ENCODE assay signal across 8 mouse cellular contexts in the genomic region with DNA sequence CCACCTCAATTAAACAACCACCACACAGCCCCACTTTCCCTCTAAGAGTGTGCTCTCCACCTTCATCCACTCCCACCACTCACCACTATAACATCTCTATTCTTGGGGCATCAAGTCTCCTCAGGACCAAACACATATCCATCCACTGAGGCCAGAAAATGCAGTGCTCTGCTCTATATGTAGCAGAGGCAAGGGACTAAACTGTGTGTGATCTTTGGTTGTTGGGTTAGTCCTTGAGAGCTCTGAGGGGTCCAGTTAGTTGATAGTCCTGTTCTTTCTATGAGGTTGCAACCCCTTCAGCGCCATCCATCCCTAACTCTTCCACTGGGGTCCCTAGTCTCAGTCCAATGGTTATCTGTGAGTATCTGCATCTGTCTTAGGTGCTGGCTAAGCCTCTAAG. TPM values are rescaled to one million over a fixed set of nuclear protein-coding genes. Genes with fewer than 3 reads are reported as not detected.
DNase-seq lines count a peak whose midpoint lies in the region; ATAC-seq lines count a peak whose summit lies in the region.

No protein-coding gene starts in this region.

- H3K9me3 ChIP-seq in embryonic facial prominence, embryonic 11.5 days (replicated peaks; ENCODE audit: control insufficient read depth, low read length): no peaks in the 10 kb centered on the region
- H3K9me3 ChIP-seq in hindbrain, embryonic 16.5 days (ENCODE audit: control insufficient read depth, low read length): no peaks in the 10 kb centered on the region

- H3K27ac ChIP-seq in embryonic facial prominence, embryonic 11.5 days (replicated peaks; ENCODE audit: low read depth, low read length): no peak overlapping the region
- no peak overlapping the region for H3K27ac ChIP-seq in hindbrain, embryonic 16.5 days (ENCODE audit: low read depth, low read length)

- H3K4me1 ChIP-seq in embryonic facial prominence, embryonic 11.5 days (ENCODE audit: control insufficient read depth, insufficient read depth, low read length): no peaks in the 10 kb centered on the region
- no peaks in the 10 kb centered on the region for H3K4me1 ChIP-seq in hindbrain, embryonic 16.5 days (ENCODE audit: control insufficient read depth, insufficient read depth, low read depth, low read length)

- peak; percentile 10 to 16 for DNase-seq in gastrocnemius, postnatal 4 days (ENCODE audit: low spot score in 2 of 2)
- no peak for DNase-seq in gastrocnemius, adult 18-20 months (ENCODE audit: low spot score)
- DNase-seq in 416B (ENCODE audit: low read depth): peak; percentile 21
- peak; percentile 2 for DNase-seq in embryonic facial prominence, embryonic 11.5 days (ENCODE audit: low spot score)
- DNase-seq in spleen, postnatal 10 days (ENCODE audit: low spot score in 2 of 2): no peak
- no peak for DNase-seq in layer of hippocampus, adult 9-11 months

- no peaks in the 10 kb centered on the region for H3K27me3 ChIP-seq in embryonic facial prominence, embryonic 11.5 days (ENCODE audit: control insufficient read depth, insufficient read depth, low read length)
- H3K27me3 ChIP-seq in hindbrain, embryonic 16.5 days (replicated peaks; ENCODE audit: control insufficient read depth, insufficient read depth, low read length): no peaks in the 10 kb centered on the region

- peak; percentile 82 for ATAC-seq in embryonic facial prominence, embryonic 11.5 days (replicated peaks; ENCODE audit: insufficient number of reproducible peaks, low FRiP score, low TSS enrichment, low read depth)
- ATAC-seq in hindbrain, embryonic 16.5 days: peak; percentile 79
- peak; percentile 56; the same call in 1 of the 2 replicates for ATAC-seq in megakaryocyte-erythroid progenitor cell, adult 5-6 weeks (replicated peaks; ENCODE audit: low FRiP score, low TSS enrichment, poor library complexity, severe bottlenecking)

- WGBS in embryonic facial prominence, embryonic 11.5 days: 60% methylated on average over 1 of the region's 1 CpGs
- WGBS in hindbrain, embryonic 16.5 days: 75% methylated on average over 1 of the region's 1 CpGs

- H3K4me3 ChIP-seq in embryonic facial prominence, embryonic 11.5 days (ENCODE audit: low read depth, low read length): no peak overlapping the region
- no peak overlapping the region for H3K4me3 ChIP-seq in hindbrain, embryonic 16.5 days (ENCODE audit: low read length)

- H3K4me2 ChIP-seq in embryonic facial prominence, embryonic 11.5 days (ENCODE audit: low read depth, low read length): no peak overlapping the region
- H3K4me2 ChIP-seq in hindbrain, embryonic 16.5 days (ENCODE audit: low read length): no peak overlapping the region

- no peak overlapping the region for H3K9ac ChIP-seq in embryonic facial prominence, embryonic 11.5 days (replicated peaks; ENCODE audit: low read length)
- no peak overlapping the region for H3K9ac ChIP-seq in hindbrain, embryonic 16.5 days (ENCODE audit: low read depth, low read length)

- H3K36me3 ChIP-seq in embryonic facial prominence, embryonic 11.5 days (replicated peaks; ENCODE audit: control insufficient read depth, insufficient read depth, low read depth, low read length): no peaks in the 10 kb centered on the region
- H3K36me3 ChIP-seq in hindbrain, embryonic 16.5 days (ENCODE audit: control insufficient read depth, insufficient read depth, low read length): no peaks in the 10 kb centered on the region

RNA-seq across cellular contexts. Expression of a gene that starts 0.7 kb away (rescaled TPM):
- total RNA-seq in gastrocnemius, postnatal 4 days (2021): not detected
- not detected for total RNA-seq in gastrocnemius, adult 18-20 months (2021)
- polyA plus RNA-seq in embryonic facial prominence, embryonic 11.5 days (2014; fragmentation: Nextera tagmentation; extraction: Ambion mirVana): not detected in 2 replicates
- polyA plus RNA-seq in hindbrain, embryonic 16.5 days (2015; fragmentation: Nextera tagmentation; extraction: Ambion mirVana): not detected in 2 replicates
- not detected in 2 replicates for total RNA-seq in megakaryocyte-erythroid progenitor cell, adult 5-6 weeks (2014; fragmentation: Nextera tagmentation)
- total RNA-seq in megakaryocyte-erythroid progenitor cell, adult 5-6 weeks (2017): not detected in 2 replicates

Comparison
In these comparisons a context has a peak if more than half of its experiments do, and no peak if none do; other contexts are left out.
1. DNase-seq: peak in gastrocnemius, postnatal 4 days (2 of 2), 416B (single experiment) and embryonic facial prominence, embryonic 11.5 days (single experiment); none in gastrocnemius, adult 18-20 months (single experiment), spleen, postnatal 10 days (0 of 2) and layer of hippocampus, adult 9-11 months (single experiment).
2. Peak in every context shown above with its lines, with median percentiles within 50 percentile points of each other: ATAC-seq.